Mouse (Mus musculus) spleen, adult 2 months (tissue): Measurements from ENCODE around the gene Ten1. TPM values are rescaled to one million over a fixed set of nuclear protein-coding genes. Genes with fewer than 3 reads are reported as not detected.

Experiments
- DNase-seq, 2 experiments: peaks; one replicate each; pipeline versions ENCODE4 v3.0.0 to v3.0.0-alpha.2; 2012 to 2021; ENCODE audit warnings: low spot score in 2 of 2, low read depth in 1 of 2
- H3K27ac ChIP-seq: fragments of 200-500 bp; 2 replicates; pipeline ENCODE4 v1.5.1; 2012; ENCODE audit warnings: low read length, inconsistent platforms; ENCODE audit not compliant: insufficient read depth
- H3K27me3 ChIP-seq: fragments of 200-500 bp; 2 replicates; pipeline ENCODE4 v1.6.1; 2012; ENCODE audit warnings: mild to moderate bottlenecking, moderate library complexity, low read length, inconsistent platforms; ENCODE audit not compliant: control insufficient read depth, insufficient read depth
- H3K36me3 ChIP-seq: fragments of 200-500 bp; 2 replicates; pipeline ENCODE4 v1.6.1; 2012; ENCODE audit warnings: mild to moderate bottlenecking, low read length, inconsistent platforms; ENCODE audit not compliant: control insufficient read depth, insufficient read depth
- H3K4me1 ChIP-seq: fragments of 200-500 bp; 2 replicates; pipeline ENCODE4 v1.6.1; 2011; ENCODE audit warnings: inconsistent platforms; ENCODE audit not compliant: control insufficient read depth, insufficient read depth, insufficient read length
- H3K4me3 ChIP-seq: fragments of 200-500 bp; 2 replicates; pipeline ENCODE4 v1.5.1; 2011; ENCODE audit warnings: mild to moderate bottlenecking, inconsistent platforms; ENCODE audit not compliant: insufficient read depth, insufficient read length; ENCODE audit errors: extremely low read depth
- CTCF ChIP-seq: fragments of 200-500 bp; IDR thresholded peaks from 2 replicates; pipeline ENCODE4 v1.5.1; 2011; ENCODE audit warnings: mild to moderate bottlenecking, inconsistent platforms; ENCODE audit not compliant: insufficient read depth, insufficient read length, insufficient replicate concordance; ENCODE audit errors: extremely low read depth
- POLR2A ChIP-seq: fragments of 200-500 bp; IDR thresholded peaks from 2 replicates; pipeline ENCODE4 v1.6.1; 2011; ENCODE audit warnings: low read depth, low read length, inconsistent platforms
- WGBS: fragments of 180-500 bp; shearing (Covaris S2); methylation state at CpG from one replicate; pipeline ENCODE4 v1.1.7; 2018; 5-methylcytosine and 5-hydroxymethylcytosine counted together
- polyA plus RNA-seq: library from polyadenylated mRNA; depleted of rRNA; stranded (reverse); fragments of >200 nt; gene quantifications from 2 replicates; pipeline ENCODE4 v1.2.3, GENCODE M21; 2012

Gene Ten1
- polyA plus RNA-seq, 1 experiment, result 18.3 TPM

- Histone ChIP-seq H3K27ac (peak within 1 kb of the TSS; percentile 17; the same call in 1 of the 2 replicates), H3K36me3 (peaks cover 6% of the 10 kb centered on the region), H3K4me1 (no peaks in the 10 kb centered on the region), H3K4me3 (peak within 1 kb of the TSS; percentile 76), H3K27me3 (no peaks in the 10 kb centered on the region)
- TF ChIP-seq POLR2A (peak; percentile 35; the same call in 1 of the 2 replicates), CTCF (no peak)
- DNase-seq, result peak; percentile 73 to 94
- WGBS, result under 1% methylated on average over 40 of the region's 40 CpGs
These were observed 30.7 kb upstream of the Ten1 start, which contains the start of gene Fbf1 for GRCm38 (mm10) chr11:116167884-116168439. Gene Fbf1, minus strand, starts transcription at chr11:116168166.

- WGBS, result 86% methylated on average over 3 of the region's 3 CpGs
- TF ChIP-seq POLR2A (no peak), CTCF (no peak)
- H3K27ac ChIP-seq, result no peak overlapping the region
- no peak for DNase-seq
- no peaks in the 10 kb centered on the region for H3K27me3 ChIP-seq
- H3K36me3 ChIP-seq, result peaks cover 12% of the 10 kb centered on the region
- no peaks in the 10 kb centered on the region for H3K4me1 ChIP-seq
- H3K4me3 ChIP-seq, result no peak overlapping the region
These were observed 29.4 kb upstream of the Ten1 start for GRCm38 (mm10) chr11:116169214-116169613.

- TF ChIP-seq POLR2A (no peak), CTCF (no peak)
- 84% methylated on average over 5 of the region's 5 CpGs for WGBS
- no peak overlapping the region for H3K27ac ChIP-seq
- no peak overlapping the region for H3K4me3 ChIP-seq
- no peaks in the 10 kb centered on the region for H3K27me3 ChIP-seq
- no peaks in the 10 kb centered on the region for H3K4me1 ChIP-seq
- no peak for DNase-seq
- peaks cover 19% of the 10 kb centered on the region for H3K36me3 ChIP-seq
These were observed 28.5 kb upstream of the Ten1 start for GRCm38 (mm10) chr11:116170003-116170800.

GRCm38 (mm10) chr11:116171959-116172358 is 26.7 kb upstream of the Ten1 start:
- WGBS, result 86% methylated on average over 2 of the region's 2 CpGs
- no peaks in the 10 kb centered on the region for H3K4me1 ChIP-seq
- TF ChIP-seq POLR2A (no peak), CTCF (no peak)
- no peak for DNase-seq
- no peak overlapping the region for H3K27ac ChIP-seq
- no peaks in the 10 kb centered on the region for H3K27me3 ChIP-seq
- no peak overlapping the region for H3K4me3 ChIP-seq
- peaks cover 19% of the 10 kb centered on the region for H3K36me3 ChIP-seq

- Histone ChIP-seq H3K27me3 (no peaks in the 10 kb centered on the region), H3K4me1 (no peaks in the 10 kb centered on the region), H3K36me3 (peaks cover 30% of the 10 kb centered on the region), H3K4me3 (no peak overlapping the region), H3K27ac (no peak overlapping the region)
- TF ChIP-seq POLR2A (no peak), CTCF (no peak)
- 89% methylated on average over 22 of the region's 22 CpGs for WGBS
- DNase-seq, result no peak
These were observed 23.7 kb upstream of the Ten1 start for GRCm38 (mm10) chr11:116174775-116175448.

GRCm38 (mm10) chr11:116176010-116176409 is 22.6 kb upstream of the Ten1 start:
- TF ChIP-seq CTCF, result no peak
- TF ChIP-seq POLR2A, result no peak
- DNase-seq, result no peak
- 94% methylated on average over 7 of the region's 7 CpGs for WGBS
- no peaks in the 10 kb centered on the region for H3K27me3 ChIP-seq
- H3K4me1 ChIP-seq, result no peaks in the 10 kb centered on the region
- no peak overlapping the region for H3K4me3 ChIP-seq
- no peak overlapping the region for H3K27ac ChIP-seq
- H3K36me3 ChIP-seq, result peaks cover 35% of the 10 kb centered on the region
